Mouse (Mus musculus): ENCODE data around the gene Spg11. TPM values are rescaled to one million over a fixed set of nuclear protein-coding genes. Genes with fewer than 3 reads are reported as not detected.

Spg11 gene
- polyA plus RNA-seq, 1 experiment: 4.2 TPM

GRCm38 (mm10) chr2:122149316-122149715, 31.1 kb upstream of the Spg11 start:
- Histone ChIP-seq H3K27me3 (ENCODE audit: control insufficient read depth, insufficient read depth, insufficient read length) (no peaks in the 10 kb centered on the region), H3K79me2 (ENCODE audit: control insufficient read depth, insufficient read depth) (peaks cover 50% of the 10 kb centered on the region), H3K36me3 (ENCODE audit: control insufficient read depth, insufficient read depth) (peaks cover 45% of the 10 kb centered on the region), H3K4me3 (ENCODE audit: insufficient read depth, poor library complexity, severe bottlenecking) (peak overlapping the region; percentile 72), H3ac (ENCODE audit: control insufficient read depth, insufficient read length, low read depth) (no peak overlapping the region), H3K79me3 (ENCODE audit: low read depth) (peaks cover 38% of the 10 kb centered on the region)
- TF ChIP-seq CTCF (IDR thresholded peaks at IDR 0.05; ENCODE audit: control insufficient read depth, insufficient read depth, insufficient read length) (no peak), FOSL1 (IDR thresholded peaks at IDR 0.05; ENCODE audit: insufficient read depth, low read length, poor library complexity, severe bottlenecking) (no peak), USF1 (IDR thresholded peaks at IDR 0.05; ENCODE audit: low read depth) (no peak), MAX (IDR thresholded peaks at IDR 0.05) (no peak), MYOD1 (IDR thresholded peaks at IDR 0.05; ENCODE audit: control insufficient read depth, insufficient read length, low read depth) (no peak), MYOG (IDR thresholded peaks at IDR 0.05; ENCODE audit: control insufficient read depth, extremely low read depth, insufficient read length) (no peak), CEBPB (IDR thresholded peaks at IDR 0.05; ENCODE audit: low read depth) (no peak)

- TF ChIP-seq CEBPB (IDR thresholded peaks at IDR 0.05; ENCODE audit: low read depth) (no peak), FOSL1 (IDR thresholded peaks at IDR 0.05; ENCODE audit: insufficient read depth, low read length, poor library complexity, severe bottlenecking) (no peak), MYOG (IDR thresholded peaks at IDR 0.05; ENCODE audit: control insufficient read depth, extremely low read depth, insufficient read length) (no peak), CTCF (IDR thresholded peaks at IDR 0.05; ENCODE audit: control insufficient read depth, insufficient read depth, insufficient read length) (no peak), USF1 (IDR thresholded peaks at IDR 0.05; ENCODE audit: low read depth) (no peak), MYOD1 (IDR thresholded peaks at IDR 0.05; ENCODE audit: control insufficient read depth, insufficient read length, low read depth) (no peak), MAX (IDR thresholded peaks at IDR 0.05) (no peak)
- H3K4me3 ChIP-seq (ENCODE audit: insufficient read depth, poor library complexity, severe bottlenecking): peak overlapping the region; percentile 72
- H3K79me2 ChIP-seq (ENCODE audit: control insufficient read depth, insufficient read depth): peaks cover 50% of the 10 kb centered on the region
- peaks cover 38% of the 10 kb centered on the region for H3K79me3 ChIP-seq (ENCODE audit: low read depth)
- H3ac ChIP-seq (ENCODE audit: control insufficient read depth, insufficient read length, low read depth): peak overlapping the region; percentile 96
- H3K27me3 ChIP-seq (ENCODE audit: control insufficient read depth, insufficient read depth, insufficient read length): no peaks in the 10 kb centered on the region
- peaks cover 38% of the 10 kb centered on the region for H3K36me3 ChIP-seq (ENCODE audit: control insufficient read depth, insufficient read depth)
These were observed 30.2 kb upstream of the Spg11 start for GRCm38 (mm10) chr2:122148242-122148917.

- H3K79me3 ChIP-seq (ENCODE audit: low read depth): peaks cover 38% of the 10 kb centered on the region
- peak within 1 kb of the TSS; percentile 96 for H3ac ChIP-seq (ENCODE audit: control insufficient read depth, insufficient read length, low read depth)
- peak within 1 kb of the TSS; percentile 72 for H3K4me3 ChIP-seq (ENCODE audit: insufficient read depth, poor library complexity, severe bottlenecking)
- peaks cover 50% of the 10 kb centered on the region for H3K79me2 ChIP-seq (ENCODE audit: control insufficient read depth, insufficient read depth)
- peaks cover 31% of the 10 kb centered on the region for H3K36me3 ChIP-seq (ENCODE audit: control insufficient read depth, insufficient read depth)
- no peaks in the 10 kb centered on the region for H3K27me3 ChIP-seq (ENCODE audit: control insufficient read depth, insufficient read depth, insufficient read length)
- TF ChIP-seq FOSL1 (IDR thresholded peaks at IDR 0.05; ENCODE audit: insufficient read depth, low read length, poor library complexity, severe bottlenecking) (no peak), MAX (IDR thresholded peaks at IDR 0.05) (no peak), MYOD1 (IDR thresholded peaks at IDR 0.05; ENCODE audit: control insufficient read depth, insufficient read length, low read depth) (no peak), USF1 (IDR thresholded peaks at IDR 0.05; ENCODE audit: low read depth) (no peak), CTCF (IDR thresholded peaks at IDR 0.05; ENCODE audit: control insufficient read depth, insufficient read depth, insufficient read length) (no peak), CEBPB (IDR thresholded peaks at IDR 0.05; ENCODE audit: low read depth) (no peak), MYOG (IDR thresholded peaks at IDR 0.05; ENCODE audit: control insufficient read depth, extremely low read depth, insufficient read length) (no peak)
These were observed 29.5 kb upstream of the Spg11 start, which contains the start of gene B2m for GRCm38 (mm10) chr2:122147508-122148241. Gene B2m, plus strand, starts transcription at chr2:122147686.

GRCm38 (mm10) chr2:122146687-122147086, 28.5 kb upstream of the Spg11 start:
- Histone ChIP-seq H3K79me3 (ENCODE audit: low read depth) (peaks cover 37% of the 10 kb centered on the region), H3K79me2 (ENCODE audit: control insufficient read depth, insufficient read depth) (peaks cover 42% of the 10 kb centered on the region), H3K36me3 (ENCODE audit: control insufficient read depth, insufficient read depth) (peaks cover 21% of the 10 kb centered on the region), H3K4me3 (ENCODE audit: insufficient read depth, poor library complexity, severe bottlenecking) (no peak overlapping the region), H3ac (ENCODE audit: control insufficient read depth, insufficient read length, low read depth) (no peak overlapping the region), H3K27me3 (ENCODE audit: control insufficient read depth, insufficient read depth, insufficient read length) (no peaks in the 10 kb centered on the region)
- no peak for TF ChIP-seq MYOD1 (IDR thresholded peaks at IDR 0.05; ENCODE audit: control insufficient read depth, insufficient read length, low read depth)
- no peak for TF ChIP-seq MAX (IDR thresholded peaks at IDR 0.05)
- TF ChIP-seq USF1 (IDR thresholded peaks at IDR 0.05; ENCODE audit: low read depth): no peak
- TF ChIP-seq CTCF (IDR thresholded peaks at IDR 0.05; ENCODE audit: control insufficient read depth, insufficient read depth, insufficient read length): no peak
- no peak for TF ChIP-seq CEBPB (IDR thresholded peaks at IDR 0.05; ENCODE audit: low read depth)
- no peak for TF ChIP-seq MYOG (IDR thresholded peaks at IDR 0.05; ENCODE audit: control insufficient read depth, extremely low read depth, insufficient read length)
- TF ChIP-seq FOSL1 (IDR thresholded peaks at IDR 0.05; ENCODE audit: insufficient read depth, low read length, poor library complexity, severe bottlenecking): no peak

GRCm38 (mm10) chr2:122145756-122146155, 27.6 kb upstream of the Spg11 start:
- no peak for TF ChIP-seq CEBPB (IDR thresholded peaks at IDR 0.05; ENCODE audit: low read depth)
- no peak for TF ChIP-seq MAX (IDR thresholded peaks at IDR 0.05)
- no peak for TF ChIP-seq USF1 (IDR thresholded peaks at IDR 0.05; ENCODE audit: low read depth)
- TF ChIP-seq MYOD1 (IDR thresholded peaks at IDR 0.05; ENCODE audit: control insufficient read depth, insufficient read length, low read depth): no peak
- Histone ChIP-seq H3K4me3 (ENCODE audit: insufficient read depth, poor library complexity, severe bottlenecking) (no peak overlapping the region), H3K79me2 (ENCODE audit: control insufficient read depth, insufficient read depth) (peaks cover 32% of the 10 kb centered on the region), H3K36me3 (ENCODE audit: control insufficient read depth, insufficient read depth) (peaks cover 12% of the 10 kb centered on the region), H3K79me3 (ENCODE audit: low read depth) (peaks cover 28% of the 10 kb centered on the region), H3ac (ENCODE audit: control insufficient read depth, insufficient read length, low read depth) (no peak overlapping the region), H3K27me3 (ENCODE audit: control insufficient read depth, insufficient read depth, insufficient read length) (no peaks in the 10 kb centered on the region)

Measured in C2C12 (cell line).